Mouse (Mus musculus): Measurements from ENCODE around the gene Chrdl2. TPM values are rescaled to one million over a fixed set of nuclear protein-coding genes. Genes with fewer than 3 reads are reported as not detected.

Chrdl2 gene
- total and polyA plus RNA-seq, 2 experiments = 0.05 TPM; not detected in 1

GRCm38 (mm10) chr7:100017056-100017455 is 11.1 kb downstream of the Chrdl2 start:
- DNase-seq (ENCODE audit: extremely low read depth, low read depth, low spot score) = no peak
- no peaks in the 10 kb centered on the region for H3K79me2 ChIP-seq (ENCODE audit: control insufficient read depth, insufficient read depth, low read length)
- no peak overlapping the region for H3K9ac ChIP-seq (ENCODE audit: low read depth, low read length)
- WGBS = 92% methylated on average over 8 of the region's 8 CpGs
- H3K4me1 ChIP-seq (ENCODE audit: control insufficient read depth, insufficient read depth, low read length) = peaks cover 8% of the 10 kb centered on the region
- TF ChIP-seq POLR2A (IDR thresholded peaks at IDR 0.05; ENCODE audit: extremely low read depth, insufficient read depth, low read length) = no peak
- no peak for TF ChIP-seq CTCF (IDR thresholded peaks at IDR 0.05; ENCODE audit: low read depth, low read length)
- no peak overlapping the region for H3K4me3 ChIP-seq (ENCODE audit: insufficient read depth, low read depth, low read length)
- no peak overlapping the region for H3K27ac ChIP-seq (replicated peaks; ENCODE audit: insufficient read depth, low read depth, low read length)
- no peaks in the 10 kb centered on the region for H3K36me3 ChIP-seq (ENCODE audit: control insufficient read depth, insufficient read depth, low read length)
- H3K27me3 ChIP-seq (ENCODE audit: control insufficient read depth, insufficient read depth, low read length) = no peaks in the 10 kb centered on the region

DNA sequence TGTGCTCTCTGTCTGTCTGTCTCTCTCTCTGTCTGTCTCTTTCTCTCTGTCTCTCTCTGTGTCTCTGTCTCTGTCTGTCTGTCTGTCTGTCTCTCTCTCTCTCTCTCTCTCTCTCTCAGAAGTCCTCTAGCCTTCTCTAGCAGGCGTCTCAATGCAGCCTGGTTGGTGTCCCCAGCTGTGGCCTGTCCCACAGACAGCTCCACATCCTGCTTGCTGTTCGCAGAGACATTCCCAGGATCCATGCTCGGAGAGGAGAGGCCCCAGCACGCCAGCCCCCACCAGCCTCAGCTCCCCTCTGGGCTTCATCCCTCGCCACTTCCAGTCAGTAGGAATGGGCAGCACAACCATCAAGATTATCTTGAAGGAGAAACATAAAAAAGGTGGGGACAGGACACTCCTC is 21.4 kb downstream of the Chrdl2 start:
- no peak overlapping the region for H3K27ac ChIP-seq (replicated peaks; ENCODE audit: insufficient read depth, low read depth, low read length)
- WGBS = 82% methylated on average over 5 of the region's 5 CpGs
- DNase-seq (ENCODE audit: extremely low read depth, low read depth, low spot score) = no peak
- H3K4me1 ChIP-seq (ENCODE audit: control insufficient read depth, insufficient read depth, low read length) = no peaks in the 10 kb centered on the region
- H3K36me3 ChIP-seq (ENCODE audit: control insufficient read depth, insufficient read depth, low read length) = no peaks in the 10 kb centered on the region
- TF ChIP-seq CTCF (IDR thresholded peaks at IDR 0.05; ENCODE audit: low read depth, low read length) (no peak), POLR2A (IDR thresholded peaks at IDR 0.05; ENCODE audit: extremely low read depth, insufficient read depth, low read length) (no peak)
- H3K27me3 ChIP-seq (ENCODE audit: control insufficient read depth, insufficient read depth, low read length) = no peaks in the 10 kb centered on the region
- no peak overlapping the region for H3K4me3 ChIP-seq (ENCODE audit: insufficient read depth, low read depth, low read length)
- no peak overlapping the region for H3K9ac ChIP-seq (ENCODE audit: low read depth, low read length)
- H3K79me2 ChIP-seq (ENCODE audit: control insufficient read depth, insufficient read depth, low read length) = no peaks in the 10 kb centered on the region

GRCm38 (mm10) chr7:100029307-100029706 is 23.3 kb downstream of the Chrdl2 start:
- no peak overlapping the region for H3K4me3 ChIP-seq (ENCODE audit: insufficient read depth, low read depth, low read length)
- no peaks in the 10 kb centered on the region for H3K4me1 ChIP-seq (ENCODE audit: control insufficient read depth, insufficient read depth, low read length)
- no peaks in the 10 kb centered on the region for H3K36me3 ChIP-seq (ENCODE audit: control insufficient read depth, insufficient read depth, low read length)
- H3K27ac ChIP-seq (replicated peaks; ENCODE audit: insufficient read depth, low read depth, low read length) = no peak overlapping the region
- DNase-seq (ENCODE audit: extremely low read depth, low read depth, low spot score) = peak; percentile 47
- H3K27me3 ChIP-seq (ENCODE audit: control insufficient read depth, insufficient read depth, low read length) = no peaks in the 10 kb centered on the region
- 49% methylated on average over 3 of the region's 3 CpGs for WGBS
- TF ChIP-seq CTCF (IDR thresholded peaks at IDR 0.05; ENCODE audit: low read depth, low read length) (peak; percentile 63; the same call in 1 of the 2 replicates), POLR2A (IDR thresholded peaks at IDR 0.05; ENCODE audit: extremely low read depth, insufficient read depth, low read length) (no peak)
- H3K79me2 ChIP-seq (ENCODE audit: control insufficient read depth, insufficient read depth, low read length) = no peaks in the 10 kb centered on the region
- no peak overlapping the region for H3K9ac ChIP-seq (ENCODE audit: low read depth, low read length)

- H3K36me3 ChIP-seq (ENCODE audit: control insufficient read depth, insufficient read depth, low read length) = no peaks in the 10 kb centered on the region
- TF ChIP-seq POLR2A (IDR thresholded peaks at IDR 0.05; ENCODE audit: extremely low read depth, insufficient read depth, low read length) (no peak), CTCF (IDR thresholded peaks at IDR 0.05; ENCODE audit: low read depth, low read length) (no peak)
- H3K4me1 ChIP-seq (ENCODE audit: control insufficient read depth, insufficient read depth, low read length) = no peaks in the 10 kb centered on the region
- no peak overlapping the region for H3K9ac ChIP-seq (ENCODE audit: low read depth, low read length)
- WGBS = 87% methylated on average over 8 of the region's 8 CpGs
- no peak overlapping the region for H3K4me3 ChIP-seq (ENCODE audit: insufficient read depth, low read depth, low read length)
- no peaks in the 10 kb centered on the region for H3K27me3 ChIP-seq (ENCODE audit: control insufficient read depth, insufficient read depth, low read length)
- no peak overlapping the region for H3K27ac ChIP-seq (replicated peaks; ENCODE audit: insufficient read depth, low read depth, low read length)
- no peaks in the 10 kb centered on the region for H3K79me2 ChIP-seq (ENCODE audit: control insufficient read depth, insufficient read depth, low read length)
- DNase-seq (ENCODE audit: extremely low read depth, low read depth, low spot score) = no peak
Observed at GRCm38 (mm10) chr7:100030996-100031749, 25.2 kb downstream of the Chrdl2 start.

GRCm38 (mm10) chr7:100033672-100034071 is 27.7 kb downstream of the Chrdl2 start:
- no peaks in the 10 kb centered on the region for H3K4me1 ChIP-seq (ENCODE audit: control insufficient read depth, insufficient read depth, low read length)
- DNase-seq (ENCODE audit: extremely low read depth, low read depth, low spot score) = no peak
- H3K79me2 ChIP-seq (ENCODE audit: control insufficient read depth, insufficient read depth, low read length) = no peaks in the 10 kb centered on the region
- H3K36me3 ChIP-seq (ENCODE audit: control insufficient read depth, insufficient read depth, low read length) = no peaks in the 10 kb centered on the region
- H3K27me3 ChIP-seq (ENCODE audit: control insufficient read depth, insufficient read depth, low read length) = no peaks in the 10 kb centered on the region
- TF ChIP-seq POLR2A (IDR thresholded peaks at IDR 0.05; ENCODE audit: extremely low read depth, insufficient read depth, low read length) = no peak
- H3K4me3 ChIP-seq (ENCODE audit: insufficient read depth, low read depth, low read length) = no peak overlapping the region
- H3K9ac ChIP-seq (ENCODE audit: low read depth, low read length) = no peak overlapping the region
- no peak overlapping the region for H3K27ac ChIP-seq (replicated peaks; ENCODE audit: insufficient read depth, low read depth, low read length)
- 67% methylated on average over 5 of the region's 5 CpGs for WGBS

GRCm38 (mm10) chr7:100034815-100035463 is 29.0 kb downstream of the Chrdl2 start:
- Histone ChIP-seq H3K9ac (ENCODE audit: low read depth, low read length) (no peak overlapping the region), H3K36me3 (ENCODE audit: control insufficient read depth, insufficient read depth, low read length) (no peaks in the 10 kb centered on the region), H3K4me1 (ENCODE audit: control insufficient read depth, insufficient read depth, low read length) (no peaks in the 10 kb centered on the region), H3K27ac (replicated peaks; ENCODE audit: insufficient read depth, low read depth, low read length) (no peak overlapping the region), H3K4me3 (ENCODE audit: insufficient read depth, low read depth, low read length) (no peak overlapping the region), H3K79me2 (ENCODE audit: control insufficient read depth, insufficient read depth, low read length) (no peaks in the 10 kb centered on the region), H3K27me3 (ENCODE audit: control insufficient read depth, insufficient read depth, low read length) (no peaks in the 10 kb centered on the region)
- no peak for DNase-seq (ENCODE audit: extremely low read depth, low read depth, low spot score)
- TF ChIP-seq CTCF (IDR thresholded peaks at IDR 0.05; ENCODE audit: low read depth, low read length) (no peak), POLR2A (IDR thresholded peaks at IDR 0.05; ENCODE audit: extremely low read depth, insufficient read depth, low read length) (no peak)
- WGBS = 93% methylated on average over 11 of the region's 11 CpGs

Data from liver, adult 2 months (tissue).